Mouse (Mus musculus): ENCODE measurements around the gene Stx1b.

DNA sequence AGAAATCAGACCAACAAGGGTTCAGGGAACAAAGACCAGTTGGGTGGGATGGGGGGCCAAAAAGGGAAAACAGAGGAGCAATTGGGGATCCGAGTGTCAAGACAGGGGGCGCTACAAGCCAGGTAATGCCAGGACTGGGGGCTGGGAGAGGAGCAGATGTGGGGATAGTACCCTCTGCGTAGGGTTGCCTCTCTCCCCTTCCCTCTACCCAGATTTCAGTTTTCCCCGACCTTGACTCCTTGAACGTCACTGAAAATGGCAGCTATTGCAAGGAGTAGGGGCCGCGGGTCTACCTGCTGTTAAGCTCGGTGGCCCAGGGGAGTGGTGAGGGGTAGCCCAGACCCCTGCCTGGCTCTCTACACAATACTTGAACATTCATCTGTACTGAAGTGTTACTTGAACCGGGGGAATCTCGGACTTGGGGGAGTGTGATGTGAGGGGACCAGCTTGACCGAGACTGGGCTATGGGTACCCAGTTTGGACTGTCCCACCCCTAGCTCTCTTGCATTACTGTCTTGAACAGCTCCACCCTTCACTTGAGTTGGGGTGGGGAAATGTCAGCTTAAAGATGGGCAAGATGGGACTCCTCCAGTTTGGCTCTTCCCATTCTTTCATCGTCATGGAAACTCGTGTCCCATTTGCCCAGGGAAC, 55.9 kb downstream of the Stx1b start:
- no peak for TF ChIP-seq CTCF (IDR thresholded peaks at IDR 0.05; ENCODE audit: low read depth, low read length)
- no peak for TF ChIP-seq GATA2 (IDR thresholded peaks at IDR 0.05; ENCODE audit: borderline replicate concordance, low read depth, low read length)
